Mouse (Mus musculus) erythroblast, adult 5-6 weeks (primary cell): ENCODE data around the gene Fancc. TPM values are rescaled to one million over a fixed set of nuclear protein-coding genes. Genes with fewer than 3 reads are reported as not detected.
"Not testable (repeated sequence)": the region's sequence is repeated elsewhere in the genome, so short reads cannot be mapped to it uniquely, and the experiment has no call there.

ENCODE experiments used
- ATAC-seq: replicated peaks from 2 replicates; pipeline ENCODE4 v1.8.0; 2016; ENCODE audit warnings: moderate number of reproducible peaks, mild to moderate bottlenecking, moderate TSS enrichment, inconsistent platforms; ENCODE audit not compliant: poor library complexity, low FRiP score, severe bottlenecking
- total RNA-seq, 2 experiments: library from RNA; stranded (forward) in 1 of 2; stranded (reverse) in 1 of 2; fragments of 150-400 nt in 1 of 2; fragments of 200-764, 138-1000 nt in 1 of 2; gene quantifications; 2 replicates each; pipeline versions ENCODE4 v1.2.3 to v1.2.4; 2015 to 2017; ENCODE audit warnings: low replicate concordance in 2 of 2

Fancc gene
- total RNA-seq, 2 experiments from 2014 or later: 9.0 to 26.5 TPM

- ATAC-seq: no peak
Observed at GRCm38 (mm10) chr13:63324978-63325848, 171.9 kb downstream of the Fancc start.

GRCm38 (mm10) chr13:63324311-63324710 is 172.8 kb downstream of the Fancc start:
- ATAC-seq: no peak

- no peak for ATAC-seq
Observed at GRCm38 (mm10) chr13:63323286-63324075, 173.6 kb downstream of the Fancc start.

- no peak for ATAC-seq
Observed at GRCm38 (mm10) chr13:63322756-63323155, 174.3 kb downstream of the Fancc start.

GRCm38 (mm10) chr13:63321689-63322088 is 175.4 kb downstream of the Fancc start:
- ATAC-seq: no peak

- no peak for ATAC-seq
Observed at GRCm38 (mm10) chr13:63319814-63320213, 177.3 kb downstream of the Fancc start.

GRCm38 (mm10) chr13:63317681-63318104 is 179.4 kb downstream of the Fancc start:
- no peak for ATAC-seq

GRCm38 (mm10) chr13:63316407-63316806 is 180.7 kb downstream of the Fancc start:
- no peak for ATAC-seq

GRCm38 (mm10) chr13:63315777-63316176 is 181.3 kb downstream of the Fancc start:
- no peak for ATAC-seq

- ATAC-seq: not testable (repeated sequence)
Observed at GRCm38 (mm10) chr13:63315111-63315510, 182.0 kb downstream of the Fancc start.

- no peak for ATAC-seq
Observed at GRCm38 (mm10) chr13:63314608-63314920, 182.5 kb downstream of the Fancc start.

- no peak for ATAC-seq
Observed at GRCm38 (mm10) chr13:63313748-63314607, 183.1 kb downstream of the Fancc start.

GRCm38 (mm10) chr13:63313247-63313646 is 183.8 kb downstream of the Fancc start:
- no peak for ATAC-seq

- ATAC-seq: no peak
Observed at GRCm38 (mm10) chr13:63311156-63311555, 185.9 kb downstream of the Fancc start.

GRCm38 (mm10) chr13:63309563-63309962 is 187.5 kb downstream of the Fancc start:
- ATAC-seq: no peak

- ATAC-seq: no peak
Observed at GRCm38 (mm10) chr13:63306768-63307167, 190.3 kb downstream of the Fancc start.

GRCm38 (mm10) chr13:63305160-63306011 is 191.7 kb downstream of the Fancc start:
- no peak for ATAC-seq

- ATAC-seq: no peak
Observed at GRCm38 (mm10) chr13:63304799-63305159, 192.3 kb downstream of the Fancc start.

GRCm38 (mm10) chr13:63304124-63304792 is 192.8 kb downstream of the Fancc start:
- ATAC-seq: no peak
